Mouse (Mus musculus) 3T3-L1 (cell line): ENCODE results near the gene Myo16.
A peak's percentile ranks its signal among the peaks of the same experiment; 100 is the strongest.

Source experiments
- DNase-seq: peaks from one replicate; pipeline ENCODE4 v3.0.0-alpha.2; 2015; ENCODE audit warnings: low read depth, low spot score

The Myo16 gene

GRCm38 (mm10) chr8:10619689-10620088, 466.0 kb downstream of the Myo16 start:
- peak; percentile 43 for DNase-seq

- DNase-seq, result no peak
These were observed 471.6 kb downstream of the Myo16 start for GRCm38 (mm10) chr8:10625262-10625661.

- DNase-seq, result no peak
These were observed 475.0 kb downstream of the Myo16 start for GRCm38 (mm10) chr8:10628725-10629124.

- peak; percentile 75 for DNase-seq
These were observed 476.2 kb downstream of the Myo16 start for GRCm38 (mm10) chr8:10629862-10630261.

DNA sequence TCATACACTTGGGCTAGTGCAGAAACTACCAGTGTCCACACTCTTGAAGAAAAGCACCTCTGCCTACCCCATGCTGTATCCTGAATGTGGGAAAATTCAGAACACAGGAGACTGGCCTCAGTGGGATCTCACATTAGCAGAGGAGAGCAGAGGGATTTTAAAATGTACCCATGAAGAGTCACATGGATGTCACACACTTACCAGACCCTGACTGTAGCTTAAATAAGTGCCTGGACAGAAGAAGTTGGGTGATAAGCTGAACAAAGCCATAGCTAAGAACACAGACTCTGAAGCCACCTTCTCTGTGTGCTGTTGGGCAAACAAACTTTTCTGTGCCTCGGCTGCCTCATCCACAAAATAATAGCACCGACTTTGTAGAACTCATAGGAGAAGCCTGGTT, 477.3 kb downstream of the Myo16 start:
- no peak for DNase-seq

- DNase-seq, result no peak
These were observed 478.9 kb downstream of the Myo16 start for GRCm38 (mm10) chr8:10632603-10633002.

- DNase-seq, result no peak
These were observed 479.8 kb downstream of the Myo16 start for GRCm38 (mm10) chr8:10633360-10634140.

- DNase-seq, result no peak
These were observed 480.7 kb downstream of the Myo16 start for GRCm38 (mm10) chr8:10634421-10634820.

DNA sequence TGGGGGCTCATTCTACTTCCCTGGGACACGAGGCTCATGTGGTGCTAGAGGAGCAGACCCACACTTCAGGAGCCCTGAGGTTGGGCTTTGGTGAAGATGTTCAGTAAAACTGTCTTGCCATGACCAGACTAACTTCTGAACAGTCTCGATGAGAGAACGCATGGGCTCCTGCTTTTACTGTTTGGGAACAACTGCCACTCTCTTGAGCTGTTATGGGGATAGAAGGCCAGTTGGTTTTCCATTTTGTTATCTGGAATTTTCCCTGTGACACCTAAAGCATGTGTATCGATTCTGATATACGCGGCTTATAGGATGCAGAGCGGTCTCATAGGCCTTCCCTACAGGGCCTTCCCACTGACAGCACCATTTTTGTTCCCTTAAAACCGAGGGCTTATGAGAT, 485.2 kb downstream of the Myo16 start:
- DNase-seq, result no peak

DNA sequence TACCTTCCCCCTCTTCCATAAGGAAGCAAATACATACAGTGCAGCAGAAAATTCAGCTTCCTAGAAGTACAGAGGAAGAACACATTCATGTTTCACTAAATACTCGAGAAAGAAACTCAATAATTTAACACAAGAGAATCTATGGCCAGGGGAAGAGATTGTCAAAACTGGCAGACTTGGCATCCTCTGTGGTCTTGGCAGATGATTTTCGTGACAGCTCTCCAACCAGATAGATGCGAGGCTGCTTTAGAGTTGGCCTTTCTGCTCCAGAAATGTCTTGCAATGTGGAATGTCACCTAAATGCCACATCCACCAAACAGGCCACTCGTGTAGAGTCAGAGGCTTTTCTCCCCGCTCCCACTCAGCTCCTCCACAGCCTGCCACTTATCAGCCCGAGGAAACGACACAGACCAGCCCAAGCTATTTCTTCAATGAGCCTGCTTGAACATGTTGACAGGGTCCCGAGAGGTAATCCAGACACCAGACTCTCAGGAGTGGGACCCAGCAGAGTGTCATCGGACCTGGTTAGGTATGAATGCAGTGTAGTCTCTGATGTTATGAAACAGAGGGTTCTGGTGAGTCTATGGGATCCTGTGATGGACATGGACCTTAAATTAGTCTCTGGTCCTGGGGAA, 486.6 kb downstream of the Myo16 start:
- no peak for DNase-seq

GRCm38 (mm10) chr8:10640859-10641258, 487.1 kb downstream of the Myo16 start:
- no peak for DNase-seq

GRCm38 (mm10) chr8:10641343-10641742, 487.6 kb downstream of the Myo16 start:
- DNase-seq, result no peak

DNA sequence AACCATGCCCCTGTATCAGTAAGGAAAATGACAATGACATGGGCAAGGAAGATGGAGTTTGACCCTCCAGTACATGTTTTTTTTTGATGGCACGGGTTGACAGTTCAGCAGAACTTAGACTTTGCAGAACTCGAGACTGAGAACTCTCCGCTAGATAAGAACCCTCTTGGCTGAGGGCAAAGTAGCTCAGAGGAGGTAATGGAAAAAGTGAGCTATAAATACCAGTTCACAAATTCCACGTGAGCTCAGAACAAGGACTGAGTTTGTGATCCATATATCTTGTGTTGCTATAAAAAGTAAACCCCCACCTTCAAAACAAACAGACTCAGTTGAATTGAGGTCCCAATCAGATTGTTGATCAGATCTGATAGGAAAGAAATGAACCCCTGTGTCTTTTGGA, 489.5 kb downstream of the Myo16 start:
- DNase-seq, result no peak

DNA sequence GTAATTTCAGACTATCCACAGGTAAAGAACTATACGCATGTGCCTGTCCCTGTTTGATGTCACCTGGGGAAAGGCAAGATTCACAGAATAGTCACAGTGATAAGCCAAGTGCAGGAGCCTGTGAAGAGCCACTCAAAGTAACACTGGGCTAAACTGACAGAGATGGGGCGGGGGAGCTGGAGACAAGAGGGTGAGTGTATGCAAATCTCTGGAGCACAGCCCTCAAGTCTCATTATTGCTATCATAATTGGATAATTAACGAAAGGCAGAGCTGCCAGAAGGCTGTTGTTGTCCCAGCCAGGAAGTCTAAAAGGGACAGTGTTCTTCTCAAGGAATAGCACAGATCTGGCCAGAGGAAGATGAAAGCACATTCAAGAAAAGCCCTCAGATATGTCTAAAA, 490.8 kb downstream of the Myo16 start:
- DNase-seq, result no peak

DNA sequence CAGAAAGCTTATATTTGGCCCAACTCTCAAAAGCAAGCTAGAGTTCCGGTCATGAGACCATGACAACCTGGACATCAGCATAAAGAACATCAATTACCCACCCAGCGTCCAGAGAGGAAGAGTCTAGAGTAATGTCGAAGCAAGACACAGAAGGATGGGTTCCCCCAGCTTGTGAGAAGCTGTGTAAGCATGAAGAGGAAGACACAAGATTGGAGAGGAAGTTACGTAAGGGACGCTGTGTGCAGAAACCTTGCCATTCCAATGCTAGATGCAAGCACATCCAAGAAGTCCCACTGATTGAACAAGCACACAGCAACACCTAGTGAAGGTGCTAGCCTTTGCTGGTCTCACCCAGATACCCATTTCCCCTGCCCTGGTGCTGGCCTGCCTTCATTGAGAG, 492.0 kb downstream of the Myo16 start:
- no peak for DNase-seq

DNA sequence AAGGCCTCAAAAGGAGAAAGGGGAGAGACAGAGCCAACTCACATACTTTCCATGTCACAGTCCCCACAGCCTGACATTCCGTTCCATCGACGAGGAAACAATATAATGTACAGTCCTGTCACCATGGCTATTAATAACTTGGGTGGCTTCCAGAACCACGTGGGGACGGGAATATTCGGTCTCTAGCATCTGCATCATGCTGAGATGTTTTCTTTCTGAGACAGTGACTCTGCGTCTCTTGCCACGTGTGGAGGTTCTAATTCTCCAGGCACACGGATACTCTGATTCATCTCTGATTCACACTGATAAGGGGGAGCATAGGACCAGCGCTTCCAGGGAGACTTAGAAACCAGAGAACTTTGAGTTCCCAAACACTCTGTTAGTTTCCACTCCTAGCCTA, 492.8 kb downstream of the Myo16 start:
- peak; percentile 95 for DNase-seq

- no peak for DNase-seq
These were observed 498.0 kb downstream of the Myo16 start for GRCm38 (mm10) chr8:10651546-10652315.

GRCm38 (mm10) chr8:10653282-10653681, 499.6 kb downstream of the Myo16 start:
- peak; percentile 38 for DNase-seq

DNA sequence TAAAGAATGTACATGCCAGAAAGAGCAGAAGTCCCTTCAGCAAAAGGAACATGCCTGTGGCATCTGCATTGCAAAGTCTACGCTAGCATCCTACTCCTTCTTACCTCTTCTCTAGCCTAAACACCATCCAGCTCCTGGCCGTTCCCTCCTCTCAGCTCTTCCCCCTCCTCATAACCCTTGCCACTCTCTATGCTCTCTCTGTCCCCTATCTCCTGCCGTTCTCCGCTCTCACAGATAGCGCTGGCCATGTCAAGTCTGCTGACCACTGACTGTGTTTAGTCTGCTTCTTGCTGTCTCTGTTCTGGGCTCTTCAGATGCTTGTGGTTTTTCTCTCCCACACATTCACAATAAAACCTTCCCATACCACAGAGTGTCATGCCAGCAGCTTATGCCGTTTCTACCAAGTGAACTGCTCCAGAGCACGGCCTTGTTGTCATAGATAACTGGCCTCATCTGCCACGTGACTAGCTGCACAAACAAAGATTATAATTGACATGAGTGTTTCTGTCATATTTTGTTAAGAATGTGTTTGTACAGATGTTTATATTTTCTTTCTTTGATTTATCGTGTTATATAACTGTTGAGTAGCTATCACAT, 501.3 kb downstream of the Myo16 start:
- peak; percentile 58 for DNase-seq

GRCm38 (mm10) chr8:10663770-10664470, 510.2 kb downstream of the Myo16 start:
- no peak for DNase-seq

DNA sequence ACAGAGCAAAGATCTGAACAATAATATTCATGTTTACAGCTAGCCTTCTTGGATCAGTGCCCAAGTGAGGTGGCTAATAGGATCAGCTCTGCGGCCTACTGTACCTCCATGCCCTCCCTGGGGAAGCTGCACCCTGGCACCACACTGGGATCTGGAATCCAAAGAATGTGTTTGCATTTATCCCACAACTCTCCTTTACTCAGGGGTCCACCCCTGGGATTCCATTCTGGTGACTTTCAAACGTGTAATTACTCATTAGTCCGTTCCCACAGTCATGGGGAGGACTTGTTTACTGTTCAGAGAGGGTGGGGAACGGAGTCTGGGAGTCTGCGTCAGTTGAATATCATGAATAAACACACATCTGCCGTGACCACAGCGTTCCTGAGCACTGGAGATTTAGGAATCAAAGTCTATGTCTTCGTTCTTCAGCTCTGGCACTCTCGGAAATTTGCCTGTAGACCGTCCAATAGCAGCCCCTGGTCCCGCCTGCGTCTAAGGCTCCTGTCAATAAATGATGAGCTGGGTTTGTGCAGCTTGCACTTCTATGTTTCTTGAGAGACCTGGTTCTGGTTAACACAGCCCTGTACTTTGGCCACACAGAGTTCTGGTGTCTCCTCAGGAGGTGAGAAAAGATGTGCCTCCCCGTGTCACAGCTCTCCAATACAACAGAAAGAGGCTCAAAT, 511.3 kb downstream of the Myo16 start:
- DNase-seq, result peak; percentile 95
